Mouse (Mus musculus) liver, adult 2 months (tissue): ENCODE data around the gene Cfap74. TPM values are rescaled to one million over a fixed set of nuclear protein-coding genes. Genes with fewer than 3 reads are reported as not detected.

Experiments
- DNase-seq: peaks from one replicate; pipeline ENCODE4 v3.0.0-alpha.2; 2011; ENCODE audit warnings: low read depth, low spot score; ENCODE audit errors: extremely low read depth
- H3K27ac ChIP-seq: fragments of 200-500 bp; replicated peaks from 2 replicates; pipeline ENCODE4 v1.5.1; 2012; ENCODE audit warnings: low read depth, mild to moderate bottlenecking, control low read depth, inconsistent platforms, low read length; ENCODE audit not compliant: insufficient read depth
- H3K27me3 ChIP-seq: fragments of 200-500 bp; 2 replicates; pipeline ENCODE4 v1.6.1; 2012; ENCODE audit warnings: mild to moderate bottlenecking, moderate library complexity, low read length, inconsistent platforms; ENCODE audit not compliant: control insufficient read depth, insufficient read depth
- H3K36me3 ChIP-seq: fragments of 200-500 bp; 2 replicates; pipeline ENCODE4 v1.6.1; 2012; ENCODE audit warnings: low read length, inconsistent platforms; ENCODE audit not compliant: control insufficient read depth, insufficient read depth
- H3K4me1 ChIP-seq: fragments of 200-500 bp; 2 replicates; pipeline ENCODE4 v1.6.1; 2011; ENCODE audit warnings: low read length; ENCODE audit not compliant: control insufficient read depth, insufficient read depth
- H3K4me3 ChIP-seq: fragments of 200-500 bp; 2 replicates; pipeline ENCODE4 v1.5.1; 2011; ENCODE audit warnings: low read depth, mild to moderate bottlenecking, control low read depth, low read length, moderate library complexity; ENCODE audit not compliant: insufficient read depth
- H3K79me2 ChIP-seq: fragments of 200-500 bp; 2 replicates; pipeline ENCODE4 v1.6.1; 2012; ENCODE audit warnings: inconsistent platforms, mild to moderate bottlenecking, low read length, moderate library complexity; ENCODE audit not compliant: control insufficient read depth, insufficient read depth
- H3K9ac ChIP-seq: fragments of 200-500 bp; 2 replicates; pipeline ENCODE4 v1.6.1; 2012; ENCODE audit warnings: low read depth, mild to moderate bottlenecking, control low read depth, inconsistent platforms, low read length
- CTCF ChIP-seq: fragments of 200-500 bp; IDR thresholded peaks from 2 replicates; pipeline ENCODE4 v1.5.1; 2011; ENCODE audit warnings: low read depth, low read length, control low read depth
- POLR2A ChIP-seq: fragments of 200-500 bp; IDR thresholded peaks from 2 replicates; pipeline ENCODE4 v1.6.1; 2011; ENCODE audit warnings: low read length, control low read depth; ENCODE audit not compliant: insufficient read depth; ENCODE audit errors: extremely low read depth
- WGBS: fragments of 180-500 bp; shearing (Covaris S2); methylation state at CpG from one replicate; pipeline ENCODE4 v1.1.7; 2018; 5-methylcytosine and 5-hydroxymethylcytosine counted together
- polyA plus RNA-seq: library from polyadenylated mRNA; depleted of rRNA; stranded (reverse); fragments of >200 nt; gene quantifications from 2 replicates; pipeline ENCODE4 v1.2.3, GENCODE M21; 2012; rRNA removed
- total RNA-seq: library from RNA; depleted of rRNA; stranded (reverse); fragments of >200 nt; gene quantifications from 2 replicates; pipeline ENCODE4 v1.2.3, GENCODE M21; 2014; rRNA removed

Gene Cfap74
- 0.09 and 0.27 TPM in 2 replicates for total RNA-seq
- 0.06 TPM in 2 replicates for polyA plus RNA-seq

- TF ChIP-seq CTCF (no peak), POLR2A (no peak)
- no peak within 1 kb of the TSS for H3K9ac ChIP-seq
- peaks cover 5% of the 10 kb centered on the region for H3K27me3 ChIP-seq
- H3K79me2 ChIP-seq: no peaks in the 10 kb centered on the region
- peak within 1 kb of the TSS; percentile 22; the same call in 1 of the 2 replicates for H3K4me3 ChIP-seq
- H3K27ac ChIP-seq: no peak within 1 kb of the TSS
- no peaks in the 10 kb centered on the region for H3K36me3 ChIP-seq
- WGBS: 5% methylated on average over 35 of the region's 35 CpGs
- DNase-seq: peak; percentile 12
- no peaks in the 10 kb centered on the region for H3K4me1 ChIP-seq
Measured at GRCm38 (mm10) chr4:155409058-155409776, at the start of gene Cfap74. TSS of gene Cfap74 (plus strand) at chr4:155409190.

GRCm38 (mm10) chr4:155359560-155360464 is 49.2 kb upstream of the Cfap74 start:
- Histone ChIP-seq H3K27me3 (no peaks in the 10 kb centered on the region), H3K27ac (no peak overlapping the region)

DNA sequence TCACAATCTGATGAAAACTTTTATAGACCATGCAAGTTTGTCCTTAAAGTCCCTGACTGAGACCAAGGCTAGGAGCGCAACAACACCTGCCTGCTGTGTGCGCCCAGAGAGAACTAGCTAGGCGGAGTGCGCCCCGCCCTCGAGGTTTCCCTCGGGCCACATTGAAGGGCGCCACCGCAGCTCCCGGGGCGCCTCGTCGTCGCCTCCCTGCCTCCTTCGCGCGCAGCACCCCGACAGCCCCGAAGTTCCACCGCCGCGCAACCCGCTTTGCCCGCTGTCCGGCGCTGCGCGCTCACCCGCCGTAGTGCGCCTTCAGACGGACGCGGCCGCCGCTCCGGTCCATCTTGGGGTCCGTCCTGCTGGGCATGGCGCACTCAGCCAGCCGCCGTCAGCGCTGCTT is 48.1 kb upstream of the Cfap74 start:
- WGBS: 1% methylated on average over 42 of the region's 42 CpGs
- Histone ChIP-seq H3K27ac (peak overlapping the region; percentile 81), H3K4me3 (peak overlapping the region; percentile 75), H3K36me3 (no peaks in the 10 kb centered on the region), H3K79me2 (peaks cover 3% of the 10 kb centered on the region; the same call in 1 of the 2 replicates), H3K27me3 (no peaks in the 10 kb centered on the region), H3K9ac (peak overlapping the region; percentile 87), H3K4me1 (peaks cover 17% of the 10 kb centered on the region; the same call in 1 of the 2 replicates)
- TF ChIP-seq CTCF: no peak
- TF ChIP-seq POLR2A: no peak
- DNase-seq: peak; percentile 26

More at GRCm38 (mm10) chr4:155359560-155360464, 49.2 kb upstream of the Cfap74 start:
- TF ChIP-seq CTCF (no peak), POLR2A (no peak)
- peak; percentile 40 for DNase-seq
- Histone ChIP-seq H3K79me2 (peaks cover 3% of the 10 kb centered on the region; the same call in 1 of the 2 replicates), H3K9ac (peak overlapping the region; percentile 32), H3K4me1 (peaks cover 17% of the 10 kb centered on the region; the same call in 1 of the 2 replicates), H3K36me3 (no peaks in the 10 kb centered on the region; the same call in 1 of the 2 replicates), H3K4me3 (no peak overlapping the region)
- WGBS: 51% methylated on average over 12 of the region's 12 CpGs

- Histone ChIP-seq H3K4me3 (peak within 1 kb of the TSS; percentile 89), H3K79me2 (peaks cover 3% of the 10 kb centered on the region; the same call in 1 of the 2 replicates), H3K4me1 (peaks cover 16% of the 10 kb centered on the region; the same call in 1 of the 2 replicates), H3K27me3 (no peaks in the 10 kb centered on the region), H3K36me3 (no peaks in the 10 kb centered on the region), H3K27ac (peak within 1 kb of the TSS; percentile 96), H3K9ac (peak within 1 kb of the TSS; percentile 91)
- 2% methylated on average over 51 of the region's 51 CpGs for WGBS
- DNase-seq: peak; percentile 85
- TF ChIP-seq POLR2A: peak; percentile 78
- no peak for TF ChIP-seq CTCF
Measured at GRCm38 (mm10) chr4:155361303-155361791, 47.6 kb upstream of the Cfap74 start, which contains the start of gene Prkcz. TSS of gene Prkcz (minus strand) at chr4:155361361.

- no peak for TF ChIP-seq CTCF
- H3K27ac ChIP-seq: peak overlapping the region; percentile 96
- no peaks in the 10 kb centered on the region for H3K27me3 ChIP-seq
- no peak overlapping the region for H3K4me3 ChIP-seq
- H3K79me2 ChIP-seq: no peaks in the 10 kb centered on the region; the same call in 1 of the 2 replicates
- 14% methylated on average over 5 of the region's 5 CpGs for WGBS
- peaks cover 14% of the 10 kb centered on the region; the same call in 1 of the 2 replicates for H3K4me1 ChIP-seq
- 0 out of 2 replicates have a peak overlapping the region, but pooled peaks have one; percentile 5 for H3K9ac ChIP-seq
- DNase-seq: peak; percentile 69
- H3K36me3 ChIP-seq: no peaks in the 10 kb centered on the region
Measured at GRCm38 (mm10) chr4:155362443-155362842, 46.5 kb upstream of the Cfap74 start.
